Mouse (Mus musculus) frontal cortex, postnatal 14 days (tissue): Measurements from ENCODE around the gene Slc25a30.

Source experiments
- DNase-seq, 2 experiments: peaks; one replicate each; pipeline ENCODE4 v3.0.0; 2022; ENCODE audit warnings: low spot score in 2 of 2

Slc25a30 gene

GRCm38 (mm10) chr14:75741904-75742303, 44.9 kb downstream of the Slc25a30 start:
- DNase-seq: no peak

- no peak for DNase-seq
Observed at GRCm38 (mm10) chr14:75735597-75735996, 51.2 kb downstream of the Slc25a30 start.

GRCm38 (mm10) chr14:75732631-75733030, 54.2 kb downstream of the Slc25a30 start:
- no peak for DNase-seq

- DNase-seq: no peak
Observed at GRCm38 (mm10) chr14:75731361-75731760, 55.5 kb downstream of the Slc25a30 start.

- DNase-seq: no peak
Observed at GRCm38 (mm10) chr14:75728111-75728510, 58.7 kb downstream of the Slc25a30 start.

- DNase-seq: no peak
Observed at GRCm38 (mm10) chr14:75727046-75727445, 59.8 kb downstream of the Slc25a30 start.

GRCm38 (mm10) chr14:75722816-75723215, 64.0 kb downstream of the Slc25a30 start:
- no peak for DNase-seq

GRCm38 (mm10) chr14:75721977-75722563, 64.8 kb downstream of the Slc25a30 start:
- peak in 1 of 2 experiments; percentile 50 for DNase-seq

- DNase-seq: no peak
Observed at GRCm38 (mm10) chr14:75720121-75720520, 66.7 kb downstream of the Slc25a30 start.

- DNase-seq: no peak
Observed at GRCm38 (mm10) chr14:75716410-75716809, 70.4 kb downstream of the Slc25a30 start.

GRCm38 (mm10) chr14:75713661-75714060, 73.2 kb downstream of the Slc25a30 start:
- DNase-seq: no peak

- DNase-seq: no peak
Observed at GRCm38 (mm10) chr14:75712687-75713086, 74.2 kb downstream of the Slc25a30 start.

- DNase-seq: no peak
Observed at GRCm38 (mm10) chr14:75711731-75712130, 75.1 kb downstream of the Slc25a30 start.
